Mouse (Mus musculus) MEL (cell line): ENCODE measurements around the gene Rcsd1. TPM values are rescaled to one million over a fixed set of nuclear protein-coding genes. Genes with fewer than 3 reads are reported as not detected.

Experiments used
- DNase-seq: peaks from one replicate; pipeline ENCODE4 v3.0.0; 2011; ENCODE audit warnings: low read depth, low spot score
- H3K27ac ChIP-seq: 2 replicates; pipeline ENCODE4 v1.5.1; 2012; ENCODE audit warnings: low read depth, mild to moderate bottlenecking, control low read depth, low read length, moderate library complexity; ENCODE audit not compliant: control insufficient read depth
- H3K27me3 ChIP-seq, 2 experiments: fragments of 150-350 bp in 1 of 2; sonication (generic) in 1 of 2; 2 replicates each; pipeline ENCODE4 v1.6.1; 2012; ENCODE audit warnings: low read length in 2 of 2, mild to moderate bottlenecking in 2 of 2, improper control_type of control experiment in 1 of 2, moderate library complexity in 1 of 2; ENCODE audit not compliant: insufficient read depth in 2 of 2, control insufficient read depth in 1 of 2
- H3K36me3 ChIP-seq, 2 experiments: 2 replicates each; pipeline ENCODE4 v1.6.1; 2012 to 2014; ENCODE audit warnings: low read length in 2 of 2, improper control_type of control experiment in 1 of 2, inconsistent platforms in 1 of 2, mild to moderate bottlenecking in 1 of 2; ENCODE audit not compliant: insufficient read depth in 2 of 2, control insufficient read depth in 1 of 2
- H3K4me1 ChIP-seq, 2 experiments: fragments of 150-350 bp in 1 of 2; sonication (generic) in 1 of 2; 2 replicates each; pipeline ENCODE4 v1.6.1; 2012; ENCODE audit warnings: low read length in 2 of 2, improper control_type of control experiment in 1 of 2, mild to moderate bottlenecking in 1 of 2; ENCODE audit not compliant: insufficient read depth in 2 of 2, control insufficient read depth in 1 of 2
- H3K4me3 ChIP-seq, 2 experiments: fragments of 150-350 bp in 1 of 2; sonication (generic) in 1 of 2; 2 replicates each; pipeline ENCODE4 v1.5.1; 2012; ENCODE audit warnings: low read depth in 2 of 2, low read length in 2 of 2, mild to moderate bottlenecking in 2 of 2, moderate library complexity in 2 of 2, control low read depth in 1 of 2, improper control_type of control experiment in 1 of 2; ENCODE audit not compliant: control insufficient read depth in 1 of 2, insufficient read depth in 1 of 2
- H3K79me2 ChIP-seq: 2 replicates; pipeline ENCODE4 v1.6.1; 2012; ENCODE audit warnings: mild to moderate bottlenecking, low read length, moderate library complexity; ENCODE audit not compliant: control insufficient read depth, poor library complexity, insufficient read depth
- H3K9ac ChIP-seq: 2 replicates; pipeline ENCODE4 v1.6.1; 2012; ENCODE audit warnings: low read depth, mild to moderate bottlenecking, control low read depth, low read length, moderate library complexity; ENCODE audit not compliant: control insufficient read depth, poor library complexity, severe bottlenecking
- H3K9me3 ChIP-seq: fragments of 150-350 bp; sonication (generic); replicated peaks from 2 replicates; pipeline ENCODE4 v1.6.1; 2012; ENCODE audit warnings: mild to moderate bottlenecking, low read length, improper control_type of control experiment, moderate library complexity; ENCODE audit not compliant: insufficient read depth
- BHLHE40 ChIP-seq: IDR thresholded peaks from 2 replicates; pipeline ENCODE4 v1.6.1; 2012; ENCODE audit warnings: low read depth, mild to moderate bottlenecking, inconsistent platforms, low read length, improper control_type of control experiment, borderline replicate concordance
- CHD2 ChIP-seq: IDR thresholded peaks from 2 replicates; pipeline ENCODE4 v1.6.1; 2011; ENCODE audit warnings: low read length, improper control_type of control experiment
- CTCF ChIP-seq, 3 experiments: IDR thresholded peaks in 2 of 3; conservative IDR thresholded peaks in 1 of 3; 2 replicates each; pipeline ENCODE4 v1.5.1; 2011 to 2012; ENCODE audit warnings: low read length in 3 of 3, low read depth in 2 of 3, mild to moderate bottlenecking in 2 of 3, improper control_type of control experiment in 1 of 3, inconsistent platforms in 1 of 3, mixed read lengths in 1 of 3, moderate library complexity in 1 of 3; ENCODE audit not compliant: control insufficient read depth in 1 of 3, insufficient read depth in 1 of 3, poor library complexity in 1 of 3, severe bottlenecking in 1 of 3
- E2F4 ChIP-seq: IDR thresholded peaks from 2 replicates; pipeline ENCODE4 v1.6.1; 2011; ENCODE audit warnings: low read depth, low read length, improper control_type of control experiment, borderline replicate concordance
- ELF1 ChIP-seq: IDR thresholded peaks from 2 replicates; pipeline ENCODE4 v1.6.1; 2014; ENCODE audit warnings: low read depth, mild to moderate bottlenecking, inconsistent platforms, low read length, improper control_type of control experiment, moderate library complexity
- EP300 ChIP-seq, 2 experiments: IDR thresholded peaks; 2 replicates each; pipeline ENCODE4 v1.6.1; 2011; ENCODE audit warnings: improper control_type of control experiment in 2 of 2, low read length in 2 of 2, low read depth in 1 of 2, mild to moderate bottlenecking in 1 of 2
- ETS1 ChIP-seq: IDR thresholded peaks from 2 replicates; pipeline ENCODE4 v1.6.1; 2012; ENCODE audit warnings: low read depth, mild to moderate bottlenecking, inconsistent platforms, low read length, improper control_type of control experiment, moderate library complexity
- GABPA ChIP-seq: IDR thresholded peaks from 2 replicates; pipeline ENCODE4 v1.6.1; 2012; ENCODE audit warnings: low read depth, mild to moderate bottlenecking, inconsistent platforms, low read length, improper control_type of control experiment, moderate library complexity
- GATA1 ChIP-seq: IDR thresholded peaks from 2 replicates; pipeline ENCODE4 v1.6.1; 2011; ENCODE audit warnings: low read depth, low read length, improper control_type of control experiment
- HCFC1 ChIP-seq: IDR thresholded peaks from 2 replicates; pipeline ENCODE4 v1.6.1; 2012; ENCODE audit warnings: low read depth, mild to moderate bottlenecking, inconsistent platforms, low read length, improper control_type of control experiment, moderate library complexity
- JUND ChIP-seq: IDR thresholded peaks from 2 replicates; pipeline ENCODE4 v1.6.1; 2011; ENCODE audit warnings: low read depth, mild to moderate bottlenecking, improper control_type of control experiment, low read length
- KAT2A ChIP-seq: conservative IDR thresholded peaks from 2 replicates; pipeline ENCODE4 v1.6.1; 2012; ENCODE audit warnings: low read depth, low read length, improper control_type of control experiment, inconsistent platforms
- MAFK ChIP-seq: IDR thresholded peaks from 2 replicates; pipeline ENCODE4 v1.6.1; 2011; ENCODE audit warnings: low read depth, mild to moderate bottlenecking, low read length, improper control_type of control experiment, borderline replicate concordance
- MAX ChIP-seq: IDR thresholded peaks from 2 replicates; pipeline ENCODE4 v1.6.1; 2011; ENCODE audit warnings: low read length, improper control_type of control experiment
- MAZ ChIP-seq: IDR thresholded peaks from 2 replicates; pipeline ENCODE4 v1.6.1; 2012; ENCODE audit warnings: low read depth, mild to moderate bottlenecking, inconsistent platforms, low read length, improper control_type of control experiment
- MEF2A ChIP-seq: IDR thresholded peaks from 2 replicates; pipeline ENCODE4 v1.6.1; 2014; ENCODE audit warnings: low read depth, mild to moderate bottlenecking, inconsistent platforms, low read length, improper control_type of control experiment; ENCODE audit not compliant: poor library complexity, insufficient replicate concordance, severe bottlenecking; ENCODE audit errors: extremely low read depth
- MXI1 ChIP-seq: IDR thresholded peaks from 2 replicates; pipeline ENCODE4 v1.6.1; 2011; ENCODE audit warnings: mild to moderate bottlenecking, low read depth, low read length, improper control_type of control experiment
- MYB ChIP-seq: IDR thresholded peaks from 2 replicates; pipeline ENCODE4 v1.6.1; 2011; ENCODE audit warnings: mild to moderate bottlenecking, low read depth, low read length, improper control_type of control experiment
- MYC ChIP-seq: IDR thresholded peaks from 2 replicates; pipeline ENCODE4 v1.6.1; 2011; ENCODE audit warnings: low read depth, mild to moderate bottlenecking, low read length, improper control_type of control experiment, moderate library complexity
- NELFE ChIP-seq: IDR thresholded peaks from 2 replicates; pipeline ENCODE4 v1.6.1; 2011; ENCODE audit warnings: low read depth, low read length, improper control_type of control experiment
- NRF1 ChIP-seq: IDR thresholded peaks from 2 replicates; pipeline ENCODE4 v1.6.1; 2014; ENCODE audit warnings: low read depth, mild to moderate bottlenecking, inconsistent platforms, low read length, improper control_type of control experiment, moderate library complexity; ENCODE audit not compliant: poor library complexity, insufficient read depth, severe bottlenecking
- POLR2A ChIP-seq, 2 experiments: IDR thresholded peaks; 2 replicates each; pipeline ENCODE4 v1.6.1; 2011 to 2012; ENCODE audit warnings: low read length in 2 of 2, mild to moderate bottlenecking in 2 of 2, control low read depth in 1 of 2, improper control_type of control experiment in 1 of 2, low read depth in 1 of 2, moderate library complexity in 1 of 2; ENCODE audit not compliant: control insufficient read depth in 1 of 2, insufficient read depth in 1 of 2, poor library complexity in 1 of 2
- POLR2AphosphoS2 ChIP-seq: IDR thresholded peaks from 2 replicates; pipeline ENCODE4 v1.6.1; 2011; ENCODE audit warnings: low read length, improper control_type of control experiment
- RAD21 ChIP-seq: IDR thresholded peaks from 2 replicates; pipeline ENCODE4 v1.6.1; 2011; ENCODE audit warnings: mild to moderate bottlenecking, low read depth, low read length, improper control_type of control experiment
- RCOR1 ChIP-seq: IDR thresholded peaks from 2 replicates; pipeline ENCODE4 v1.6.1; 2012; ENCODE audit warnings: low read depth, mild to moderate bottlenecking, inconsistent platforms, low read length, improper control_type of control experiment
- SIN3A ChIP-seq: IDR thresholded peaks from 2 replicates; pipeline ENCODE4 v1.6.1; 2012; ENCODE audit warnings: low read length, improper control_type of control experiment, inconsistent platforms
- SMC3 ChIP-seq: IDR thresholded peaks from 2 replicates; pipeline ENCODE4 v1.6.1; 2011; ENCODE audit warnings: low read depth, low read length, improper control_type of control experiment
- TAL1 ChIP-seq: IDR thresholded peaks from 2 replicates; pipeline ENCODE4 v1.6.1; 2012; ENCODE audit warnings: mild to moderate bottlenecking, inconsistent platforms, low read length, moderate library complexity, mixed read lengths
- TBP ChIP-seq: IDR thresholded peaks from 2 replicates; pipeline ENCODE4 v1.8.0; 2011; ENCODE audit warnings: low read depth, low read length, improper control_type of control experiment
- TCF12 ChIP-seq: IDR thresholded peaks from 2 replicates; pipeline ENCODE4 v1.6.1; 2014; ENCODE audit warnings: low read depth, mild to moderate bottlenecking, inconsistent platforms, low read length, improper control_type of control experiment, moderate library complexity
- UBTF ChIP-seq: IDR thresholded peaks from 2 replicates; pipeline ENCODE4 v1.6.1; 2012; ENCODE audit warnings: low read depth, mild to moderate bottlenecking, inconsistent platforms, low read length, improper control_type of control experiment, moderate library complexity, borderline replicate concordance; ENCODE audit not compliant: insufficient read depth
- USF1 ChIP-seq: IDR thresholded peaks from 2 replicates; pipeline ENCODE4 v1.6.1; 2014; ENCODE audit warnings: low read depth, mild to moderate bottlenecking, inconsistent platforms, low read length, improper control_type of control experiment, moderate library complexity
- USF2 ChIP-seq, 2 experiments: IDR thresholded peaks; 2 replicates each; pipeline ENCODE4 v1.6.1; 2011 to 2012; ENCODE audit warnings: improper control_type of control experiment in 2 of 2, low read length in 2 of 2, borderline replicate concordance in 1 of 2, inconsistent platforms in 1 of 2, low read depth in 1 of 2, mild to moderate bottlenecking in 1 of 2; ENCODE audit not compliant: insufficient read depth in 1 of 2
- ZKSCAN1 ChIP-seq: IDR thresholded peaks from 2 replicates; pipeline ENCODE4 v1.6.1; 2012; ENCODE audit warnings: low read depth, mild to moderate bottlenecking, inconsistent platforms, low read length, improper control_type of control experiment, moderate library complexity
- ZMIZ1 ChIP-seq: IDR thresholded peaks from 2 replicates; pipeline ENCODE4 v1.6.1; 2012; ENCODE audit warnings: low read depth, mild to moderate bottlenecking, inconsistent platforms, low read length, improper control_type of control experiment, moderate library complexity
- ZNF384 ChIP-seq: IDR thresholded peaks from 2 replicates; pipeline ENCODE4 v1.6.1; 2012; ENCODE audit warnings: low read depth, mild to moderate bottlenecking, inconsistent platforms, low read length, improper control_type of control experiment
- polyA plus RNA-seq, 2 experiments: library from polyadenylated mRNA; stranded (reverse) in 1 of 2; unstranded in 1 of 2; fragments of >175 nt in 1 of 2; fragments of >200 nt in 1 of 2; gene quantifications; 2 replicates each; pipeline versions ENCODE4 v1.2.1 to v1.2.4; 2012; ENCODE audit warnings: low replicate concordance in 2 of 2, low read depth in 1 of 2; ENCODE audit not compliant: insufficient read length in 2 of 2, insufficient read depth in 1 of 2, missing spikeins in 1 of 2
- total RNA-seq: library from RNA; depleted of rRNA; stranded (reverse); fragments of 300-350 nt; gene quantifications from 2 replicates; pipeline ENCODE4 v1.2.3, GENCODE M21; 2012; rRNA removed

Rcsd1 gene
- total RNA-seq (19.0 and 23.2 TPM in 2 replicates), polyA plus RNA-seq (10 to 100 TPM in 1 of 2 experiments, not detected in 1; 38.0 TPM)

GRCm38 (mm10) chr1:165709629-165710256 is at the start of gene Rcsd1:
Gene Rcsd1 (minus strand): TSS chr1:165709757.
- Histone ChIP-seq H3K9me3 (no peaks in the 10 kb centered on the region), H3K79me2 (peaks cover 21% of the 10 kb centered on the region), H3K4me1 (peaks cover 14 to 38% of the 10 kb centered on the region in 2 experiments), H3K9ac (peak within 1 kb of the TSS; percentile 77), H3K27ac (peak within 1 kb of the TSS; percentile 86), H3K4me3 (peak within 1 kb of the TSS; percentile 65 to 90), H3K27me3 (no peaks in the 10 kb centered on the region), H3K36me3 (peaks cover 0 to 17% of the 10 kb centered on the region in 2 experiments; a peak in 2 of 4 replicates)
- peak; percentile 94 for DNase-seq
- TF ChIP-seq USF2 (IDR thresholded peaks at IDR 0.05; ENCODE audit: borderline replicate concordance in 1 of 2, insufficient read depth in 1 of 2, low read depth in 1 of 2, low read length in 2 of 2), result no peak
- peak; percentile 68 for TF ChIP-seq MXI1
- TF ChIP-seq CTCF (IDR thresholded peaks at IDR 0.05 in 2 of 3, conservative IDR thresholded peaks at IDR 0.05 in 1 of 3; ENCODE audit: control insufficient read depth in 1 of 3, insufficient read depth in 1 of 3, low read depth in 2 of 3, low read length in 3 of 3, poor library complexity in 1 of 3, severe bottlenecking in 1 of 3), result no peak
- peak; percentile 93 for TF ChIP-seq ETS1
- peak in 1 of 2 experiments; percentile 65; a peak in 1 of 4 replicates for TF ChIP-seq POLR2A (IDR thresholded peaks at IDR 0.05; ENCODE audit: control insufficient read depth in 1 of 2, insufficient read depth in 1 of 2, low read depth in 1 of 2, low read length in 2 of 2, poor library complexity in 1 of 2)
- TF ChIP-seq ZNF384, result no peak
- TF ChIP-seq HCFC1, result 0 out of 2 replicates have a peak, but pooled peaks have one; percentile 34
- TF ChIP-seq SMC3, result no peak
- no peak for TF ChIP-seq NRF1
- TF ChIP-seq UBTF, result no peak
- TF ChIP-seq ELF1, result peak; percentile 29; the same call in 1 of the 2 replicates
- TF ChIP-seq RAD21, result no peak
- TF ChIP-seq MEF2A, result no peak
- TF ChIP-seq KAT2A, result no peak
- no peak for TF ChIP-seq USF1
- no peak for TF ChIP-seq GABPA
- peak; percentile 88 for TF ChIP-seq TCF12
- TF ChIP-seq E2F4, result no peak
- no peak for TF ChIP-seq RCOR1
- no peak for TF ChIP-seq POLR2AphosphoS2
- TF ChIP-seq JUND, result no peak
- TF ChIP-seq GATA1, result peak; percentile 63
- TF ChIP-seq SIN3A, result peak; percentile 87
- TF ChIP-seq ZKSCAN1, result no peak
- no peak for TF ChIP-seq MAX
- no peak for TF ChIP-seq CHD2
- TF ChIP-seq MYC, result peak; percentile 77
- peak; percentile 81 for TF ChIP-seq MYB
- TF ChIP-seq BHLHE40, result no peak
- TF ChIP-seq MAZ, result peak; percentile 98
- TF ChIP-seq MAFK, result no peak
- peak; percentile 74 to 94 for TF ChIP-seq EP300 (IDR thresholded peaks at IDR 0.05; ENCODE audit: low read depth in 1 of 2, low read length in 2 of 2)
- TF ChIP-seq TBP, result 0 out of 2 replicates have a peak, but pooled peaks have one; percentile 35
- peak; percentile 88 for TF ChIP-seq TAL1
- TF ChIP-seq NELFE, result no peak; the same call in 1 of the 2 replicates
- 0 out of 2 replicates have a peak, but pooled peaks have one; percentile 55 for TF ChIP-seq ZMIZ1
